Mouse (Mus musculus): ENCODE measurements around the gene Gm17387. TPM values are rescaled to one million over a fixed set of nuclear protein-coding genes. Genes with fewer than 3 reads are reported as not detected.
"Not testable (repeated sequence)": the region's sequence is repeated elsewhere in the genome, so short reads cannot be mapped to it uniquely, and the experiment has no call there.

Gm17387 gene
- polyA plus RNA-seq, 1 experiment from 2014 or later = not detected

- no peak for ATAC-seq (ENCODE audit: low read depth)
- H3K4me1 ChIP-seq (replicated peaks) = peaks cover 18% of the 10 kb centered on the region; the same call in 1 of the 2 replicates
- H3K27ac ChIP-seq (replicated peaks) = no peak overlapping the region
- H3K9ac ChIP-seq = no peak overlapping the region
- H3K36me3 ChIP-seq = no peaks in the 10 kb centered on the region
- H3K9me3 ChIP-seq = no peaks in the 10 kb centered on the region
- 86% methylated on average over 14 of the region's 14 CpGs for WGBS
- no peaks in the 10 kb centered on the region for H3K27me3 ChIP-seq
- no peak overlapping the region for H3K4me3 ChIP-seq
- no peak overlapping the region for H3K4me2 ChIP-seq
Observed at GRCm38 (mm10) chr7:141021489-141022449, 7.2 kb upstream of the Gm17387 start.

DNA sequence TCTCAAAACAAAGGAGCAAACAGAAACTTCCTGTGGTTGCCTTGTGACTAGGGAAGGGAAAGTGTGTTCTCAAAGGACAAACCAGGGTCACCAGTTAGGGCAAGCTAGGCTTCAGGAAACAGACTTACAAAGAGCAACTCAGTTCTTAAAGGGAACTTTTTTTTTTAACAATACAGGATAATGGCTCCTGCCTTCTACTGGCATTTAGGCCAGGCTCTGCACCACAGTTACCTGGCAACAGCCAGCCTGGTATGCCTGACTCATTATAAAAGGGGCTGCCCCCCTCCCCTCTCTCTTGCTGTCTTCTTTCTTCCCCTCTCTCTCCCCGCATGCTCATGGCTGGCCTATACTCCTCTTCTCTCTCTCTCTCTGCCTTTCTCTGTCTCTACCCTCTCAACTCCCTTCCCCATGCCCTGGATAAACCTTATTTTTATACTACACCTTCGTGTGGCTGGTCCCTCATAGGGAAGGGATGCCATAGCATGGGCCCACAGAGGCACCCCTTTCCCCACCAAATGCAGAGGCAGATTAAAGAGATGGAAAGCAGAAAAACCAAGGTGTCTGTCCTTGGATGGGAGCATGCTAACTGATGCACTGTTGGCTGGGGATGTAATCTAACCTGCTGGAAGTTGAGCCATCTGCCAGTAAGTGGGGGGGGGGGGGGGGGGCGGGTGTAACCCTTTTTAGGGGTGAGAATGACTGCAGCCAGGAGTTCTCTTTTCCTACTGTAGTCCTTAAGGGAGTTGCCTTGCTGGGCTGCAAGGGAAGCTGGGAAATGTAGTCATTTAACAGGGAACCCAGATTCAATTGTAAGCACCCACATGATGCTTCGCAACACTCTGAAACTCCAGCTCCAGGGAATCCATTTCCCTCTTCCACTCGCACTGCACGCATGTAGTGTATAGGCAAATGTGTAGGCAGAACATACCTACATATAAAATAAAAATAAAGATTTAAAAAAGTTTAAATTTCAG is 3.8 kb upstream of the Gm17387 start:
- H3K4me1 ChIP-seq (replicated peaks) = peaks cover 19% of the 10 kb centered on the region; the same call in 1 of the 2 replicates
- no peaks in the 10 kb centered on the region for H3K9me3 ChIP-seq
- peak; percentile 77 for ATAC-seq (ENCODE audit: low read depth)
- H3K36me3 ChIP-seq = no peaks in the 10 kb centered on the region
- 0 out of 2 replicates have a peak overlapping the region, but pooled peaks have one; percentile 3 for H3K4me2 ChIP-seq
- H3K27ac ChIP-seq (replicated peaks) = peak overlapping the region; percentile 85
- no peak overlapping the region for H3K4me3 ChIP-seq
- no peaks in the 10 kb centered on the region for H3K27me3 ChIP-seq
- 16% methylated on average over 6 of the region's 6 CpGs for WGBS
- no peak overlapping the region for H3K9ac ChIP-seq

DNA sequence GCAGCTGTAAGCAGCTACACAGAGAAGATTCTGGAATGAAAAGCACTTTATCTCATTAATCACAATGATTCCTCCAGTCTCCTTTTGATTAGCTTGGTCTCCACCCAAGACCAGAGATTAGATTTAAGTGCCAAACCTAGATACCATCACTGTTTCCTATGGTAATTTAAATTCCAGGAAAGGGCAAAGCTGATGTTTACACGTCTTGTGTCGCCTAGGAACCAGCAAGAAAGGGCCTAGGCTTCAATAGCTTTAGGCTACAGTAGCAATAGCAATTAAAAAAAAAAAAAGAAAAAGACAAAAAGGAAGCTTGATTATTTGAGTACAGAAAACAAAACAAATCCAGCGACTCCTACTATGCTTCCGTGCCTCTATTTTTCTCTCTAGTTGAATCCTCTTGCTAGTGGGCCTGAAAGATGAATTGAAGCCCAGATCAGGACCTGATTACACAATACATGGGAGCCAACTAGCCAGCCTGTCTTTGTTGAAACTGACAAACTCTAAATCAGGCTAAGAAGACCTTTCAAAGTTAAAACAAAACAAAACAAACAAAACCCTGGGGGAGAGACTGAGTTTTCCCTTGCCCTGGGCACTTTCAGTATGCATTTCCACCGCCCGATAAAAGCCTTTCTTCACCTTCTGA is 2.7 kb upstream of the Gm17387 start:
- Histone ChIP-seq H3K9ac (no peak overlapping the region), H3K4me1 (replicated peaks) (peaks cover 19% of the 10 kb centered on the region; the same call in 1 of the 2 replicates), H3K4me2 (no peak overlapping the region), H3K27ac (replicated peaks) (peak overlapping the region; percentile 85), H3K36me3 (no peaks in the 10 kb centered on the region), H3K27me3 (no peaks in the 10 kb centered on the region), H3K9me3 (no peaks in the 10 kb centered on the region), H3K4me3 (no peak overlapping the region)
- peak; percentile 40; the same call in 1 of the 2 replicates for ATAC-seq (ENCODE audit: low read depth)
- WGBS = 11% methylated on average over 6 of the region's 6 CpGs

GRCm38 (mm10) chr7:141026740-141027098 is 2.2 kb upstream of the Gm17387 start:
- H3K27me3 ChIP-seq = no peaks in the 10 kb centered on the region
- H3K9me3 ChIP-seq = no peaks in the 10 kb centered on the region
- H3K4me1 ChIP-seq (replicated peaks) = peaks cover 19% of the 10 kb centered on the region; the same call in 1 of the 2 replicates
- H3K4me3 ChIP-seq = no peak overlapping the region
- H3K9ac ChIP-seq = no peak overlapping the region
- H3K27ac ChIP-seq (replicated peaks) = peak overlapping the region; percentile 85
- 37% methylated on average over 5 of the region's 5 CpGs for WGBS
- H3K36me3 ChIP-seq = no peaks in the 10 kb centered on the region
- ATAC-seq (ENCODE audit: low read depth) = peak; percentile 26
- no peak overlapping the region for H3K4me2 ChIP-seq

DNA sequence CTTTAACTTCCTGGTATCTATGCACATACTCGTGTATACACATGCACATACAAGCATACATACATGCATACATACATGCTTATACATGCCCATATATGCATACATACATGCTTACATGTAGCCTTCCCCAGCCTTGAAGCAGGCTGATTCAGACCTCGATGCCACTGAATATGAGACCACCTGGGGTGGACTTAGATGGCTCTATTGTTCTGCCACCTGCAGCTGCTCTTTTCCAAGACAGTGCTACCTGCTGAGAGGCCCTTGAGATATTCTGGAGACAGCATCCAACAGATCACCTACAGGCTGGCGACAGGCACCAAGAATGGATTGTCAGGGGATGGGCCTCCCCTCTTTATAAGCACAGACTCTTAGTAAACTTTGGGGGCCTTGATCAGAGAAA is 1.5 kb downstream of the Gm17387 start:
- no peaks in the 10 kb centered on the region for H3K36me3 ChIP-seq
- no peaks in the 10 kb centered on the region for H3K27me3 ChIP-seq
- peaks cover 13% of the 10 kb centered on the region; the same call in 1 of the 2 replicates for H3K4me1 ChIP-seq (replicated peaks)
- WGBS = 40% methylated on average over 3 of the region's 3 CpGs
- no peak for ATAC-seq (ENCODE audit: low read depth)
- H3K4me2 ChIP-seq = no peak overlapping the region
- no peak overlapping the region for H3K9ac ChIP-seq
- H3K27ac ChIP-seq (replicated peaks) = no peak overlapping the region
- no peak overlapping the region for H3K4me3 ChIP-seq
- H3K9me3 ChIP-seq = no peaks in the 10 kb centered on the region

- no peak overlapping the region for H3K9ac ChIP-seq
- WGBS = 83% methylated on average over 9 of the region's 9 CpGs
- H3K9me3 ChIP-seq = no peaks in the 10 kb centered on the region
- no peak overlapping the region for H3K27ac ChIP-seq (replicated peaks)
- H3K27me3 ChIP-seq = no peaks in the 10 kb centered on the region
- no peak for ATAC-seq (ENCODE audit: low read depth)
- H3K4me1 ChIP-seq (replicated peaks) = no peaks in the 10 kb centered on the region
- no peak overlapping the region for H3K4me3 ChIP-seq
- H3K4me2 ChIP-seq = no peak overlapping the region
- no peaks in the 10 kb centered on the region for H3K36me3 ChIP-seq
Observed at GRCm38 (mm10) chr7:141032458-141033167, 3.7 kb downstream of the Gm17387 start.

- 70% methylated on average over 1 of the region's 2 CpGs for WGBS
- not testable (repeated sequence) for H3K4me1 ChIP-seq (replicated peaks); ATAC-seq (ENCODE audit: low read depth)
Observed at GRCm38 (mm10) chr7:141036624-141037023, 7.7 kb downstream of the Gm17387 start.

DNA sequence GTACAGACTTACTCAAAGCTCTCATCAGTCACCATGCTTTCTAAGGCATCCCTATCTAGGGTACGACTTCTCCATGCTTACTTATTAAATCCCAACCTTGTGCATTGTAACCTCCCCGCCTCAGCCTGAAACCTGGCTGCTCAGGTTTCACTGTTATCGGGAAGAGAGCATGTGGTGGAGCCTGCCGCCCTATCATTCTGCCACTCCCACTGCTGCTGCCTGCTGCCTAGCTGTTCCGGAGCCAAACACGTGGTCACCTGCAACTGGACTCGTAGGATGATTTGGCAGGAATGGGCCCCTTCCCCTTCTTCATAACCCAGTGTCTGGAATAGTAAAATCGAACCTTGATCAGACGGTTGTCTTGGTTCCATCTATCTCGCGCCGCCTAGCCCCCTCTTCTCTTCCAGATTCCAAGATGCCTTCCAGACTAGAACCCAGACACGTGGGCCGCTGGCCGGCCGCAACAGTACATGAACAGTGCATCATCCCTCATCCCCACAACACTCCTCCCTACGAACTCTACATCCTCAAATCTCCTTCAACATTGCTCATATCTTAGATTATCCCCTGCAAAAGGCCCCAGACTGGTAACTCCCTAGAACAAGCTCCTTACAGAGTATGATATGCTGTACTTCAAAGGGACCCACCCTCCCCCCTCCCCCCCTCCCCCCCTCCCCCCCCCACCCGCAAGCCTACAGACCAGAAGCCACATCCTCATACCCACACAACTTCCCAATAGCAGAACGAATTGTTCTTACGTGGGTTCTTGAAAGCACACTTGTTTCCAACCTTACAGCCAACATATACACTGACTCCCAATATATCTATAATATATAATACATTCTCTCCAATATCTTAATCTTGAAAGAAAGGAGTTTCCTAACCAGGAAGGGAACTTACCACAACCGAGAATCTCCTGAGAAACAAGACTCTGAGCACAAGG is 9.4 kb downstream of the Gm17387 start:
- no peak overlapping the region for H3K27ac ChIP-seq (replicated peaks)
- ATAC-seq (ENCODE audit: low read depth) = no peak
- H3K4me3 ChIP-seq = no peak overlapping the region
- H3K27me3 ChIP-seq = no peaks in the 10 kb centered on the region
- H3K4me1 ChIP-seq (replicated peaks) = peaks cover 10% of the 10 kb centered on the region
- 85% methylated on average over 20 of the region's 21 CpGs for WGBS
- no peak overlapping the region for H3K4me2 ChIP-seq
- no peaks in the 10 kb centered on the region for H3K36me3 ChIP-seq
- H3K9ac ChIP-seq = no peak overlapping the region
- H3K9me3 ChIP-seq = no peaks in the 10 kb centered on the region

More at GRCm38 (mm10) chr7:141036624-141037023, 7.7 kb downstream of the Gm17387 start:
- not testable (repeated sequence) for H3K36me3 ChIP-seq; H3K9me3 ChIP-seq; H3K27ac ChIP-seq (replicated peaks); H3K27me3 ChIP-seq; H3K4me3 ChIP-seq; H3K9ac ChIP-seq; H3K4me2 ChIP-seq

GRCm38 (mm10) chr7:141039386-141040107 is 10.6 kb downstream of the Gm17387 start:
- H3K4me1 ChIP-seq (replicated peaks) = peaks cover 10% of the 10 kb centered on the region
- no peaks in the 10 kb centered on the region for H3K27me3 ChIP-seq
- no peaks in the 10 kb centered on the region for H3K36me3 ChIP-seq
- no peak overlapping the region for H3K27ac ChIP-seq (replicated peaks)
- no peaks in the 10 kb centered on the region for H3K9me3 ChIP-seq
- WGBS = 91% methylated on average over 4 of the region's 4 CpGs
- H3K4me2 ChIP-seq = no peak overlapping the region
- ATAC-seq (ENCODE audit: low read depth) = no peak
- H3K9ac ChIP-seq = no peak overlapping the region
- no peak overlapping the region for H3K4me3 ChIP-seq

Data from neural tube, embryonic 13.5 days (tissue).